Mouse (Mus musculus): Measurements from ENCODE around the gene C1qtnf1. TPM values are rescaled to one million over a fixed set of nuclear protein-coding genes. Genes with fewer than 3 reads are reported as not detected.

The C1qtnf1 gene
- total and polyA plus RNA-seq, 2 experiments from 2014 or later = 5.8 to 7.8 TPM

GRCm38 (mm10) chr11:118430291-118430885, 2.4 kb downstream of the C1qtnf1 start:
- TF ChIP-seq CTCF (IDR thresholded peaks at IDR 0.05; ENCODE audit: low read depth) (no peak), EP300 (IDR thresholded peaks at IDR 0.05; ENCODE audit: low read depth) (no peak)
- Histone ChIP-seq H3K4me1 (ENCODE audit: control insufficient read depth, insufficient read depth) (peaks cover 18% of the 10 kb centered on the region; the same call in 1 of the 2 replicates), H3K27me3 (ENCODE audit: control insufficient read depth, insufficient read depth, low read length) (0 out of 2 replicates have a peak, but pooled peaks cover 12% of the 10 kb centered on the region), H3K36me3 (replicated peaks; ENCODE audit: control insufficient read depth, insufficient read depth, low read length) (no peaks in the 10 kb centered on the region), H3K4me3 (ENCODE audit: low read depth, low read length) (no peak overlapping the region), H3K9ac (replicated peaks; ENCODE audit: low read depth, low read length) (no peak overlapping the region), H3K4me2 (ENCODE audit: low read depth, low read length) (peak overlapping the region; percentile 49), H3K9me3 (replicated peaks; ENCODE audit: control insufficient read depth, low read length) (no peaks in the 10 kb centered on the region), H3K27ac (ENCODE audit: low read depth) (peak overlapping the region; percentile 77)
- 34% methylated on average over 4 of the region's 4 CpGs for WGBS
- no peak for DNase-seq (ENCODE audit: low spot score)
- 0 out of 2 replicates have a peak, but pooled peaks have one; percentile 18 for ATAC-seq (ENCODE audit: insufficient read depth, low read depth)

- Histone ChIP-seq H3K27ac (ENCODE audit: low read depth) (peak overlapping the region; percentile 77), H3K36me3 (replicated peaks; ENCODE audit: control insufficient read depth, insufficient read depth, low read length) (no peaks in the 10 kb centered on the region), H3K4me2 (ENCODE audit: low read depth, low read length) (no peak overlapping the region; the same call in 1 of the 2 replicates), H3K27me3 (ENCODE audit: control insufficient read depth, insufficient read depth, low read length) (0 out of 2 replicates have a peak, but pooled peaks cover 12% of the 10 kb centered on the region), H3K4me1 (ENCODE audit: control insufficient read depth, insufficient read depth) (peaks cover 18% of the 10 kb centered on the region; the same call in 1 of the 2 replicates), H3K9ac (replicated peaks; ENCODE audit: low read depth, low read length) (no peak overlapping the region), H3K9me3 (replicated peaks; ENCODE audit: control insufficient read depth, low read length) (no peaks in the 10 kb centered on the region), H3K4me3 (ENCODE audit: low read depth, low read length) (no peak overlapping the region)
- DNase-seq (ENCODE audit: low spot score) = no peak
- ATAC-seq (ENCODE audit: insufficient read depth, low read depth) = no peak
- no peak for TF ChIP-seq CTCF (IDR thresholded peaks at IDR 0.05; ENCODE audit: low read depth)
- TF ChIP-seq EP300 (IDR thresholded peaks at IDR 0.05; ENCODE audit: low read depth) = no peak
- WGBS = 63% methylated on average over 16 of the region's 16 CpGs
These were observed 3.3 kb downstream of the C1qtnf1 start for GRCm38 (mm10) chr11:118431100-118431948.

GRCm38 (mm10) chr11:118433398-118433868, 5.4 kb downstream of the C1qtnf1 start:
- H3K9me3 ChIP-seq (replicated peaks; ENCODE audit: control insufficient read depth, low read length) = no peaks in the 10 kb centered on the region
- peaks cover 18% of the 10 kb centered on the region; the same call in 1 of the 2 replicates for H3K4me1 ChIP-seq (ENCODE audit: control insufficient read depth, insufficient read depth)
- TF ChIP-seq CTCF (IDR thresholded peaks at IDR 0.05; ENCODE audit: low read depth) (no peak), EP300 (IDR thresholded peaks at IDR 0.05; ENCODE audit: low read depth) (peak; percentile 70; the same call in 1 of the 2 replicates)
- H3K4me3 ChIP-seq (ENCODE audit: low read depth, low read length) = peak overlapping the region; percentile 10; the same call in 1 of the 2 replicates
- no peak overlapping the region for H3K9ac ChIP-seq (replicated peaks; ENCODE audit: low read depth, low read length)
- peak overlapping the region; percentile 50 for H3K4me2 ChIP-seq (ENCODE audit: low read depth, low read length)
- H3K27ac ChIP-seq (ENCODE audit: low read depth) = peak overlapping the region; percentile 75
- no peaks in the 10 kb centered on the region for H3K36me3 ChIP-seq (replicated peaks; ENCODE audit: control insufficient read depth, insufficient read depth, low read length)
- H3K27me3 ChIP-seq (ENCODE audit: control insufficient read depth, insufficient read depth, low read length) = 0 out of 2 replicates have a peak, but pooled peaks cover 6% of the 10 kb centered on the region
- DNase-seq (ENCODE audit: low spot score) (peak; percentile 71), ATAC-seq (ENCODE audit: insufficient read depth, low read depth) (peak; percentile 50)
- 43% methylated on average over 10 of the region's 10 CpGs for WGBS

- Histone ChIP-seq H3K4me1 (ENCODE audit: control insufficient read depth, insufficient read depth) (peaks cover 22% of the 10 kb centered on the region), H3K36me3 (replicated peaks; ENCODE audit: control insufficient read depth, insufficient read depth, low read length) (no peaks in the 10 kb centered on the region), H3K9me3 (replicated peaks; ENCODE audit: control insufficient read depth, low read length) (no peaks in the 10 kb centered on the region), H3K9ac (replicated peaks; ENCODE audit: low read depth, low read length) (peak overlapping the region; percentile 30; the same call in 1 of the 2 replicates), H3K27ac (ENCODE audit: low read depth) (peak overlapping the region; percentile 69), H3K27me3 (ENCODE audit: control insufficient read depth, insufficient read depth, low read length) (0 out of 2 replicates have a peak, but pooled peaks cover 2% of the 10 kb centered on the region), H3K4me2 (ENCODE audit: low read depth, low read length) (peak overlapping the region; percentile 50), H3K4me3 (ENCODE audit: low read depth, low read length) (peak overlapping the region; percentile 10)
- no peak for DNase-seq (ENCODE audit: low spot score)
- no peak for TF ChIP-seq CTCF (IDR thresholded peaks at IDR 0.05; ENCODE audit: low read depth)
- no peak for TF ChIP-seq EP300 (IDR thresholded peaks at IDR 0.05; ENCODE audit: low read depth)
- 28% methylated on average over 13 of the region's 13 CpGs for WGBS
- no peak for ATAC-seq (ENCODE audit: insufficient read depth, low read depth)
These were observed 6.1 kb downstream of the C1qtnf1 start for GRCm38 (mm10) chr11:118434093-118434492.

- H3K9ac ChIP-seq (replicated peaks; ENCODE audit: low read depth, low read length) = no peak overlapping the region
- H3K36me3 ChIP-seq (replicated peaks; ENCODE audit: control insufficient read depth, insufficient read depth, low read length) = no peaks in the 10 kb centered on the region
- H3K27me3 ChIP-seq (ENCODE audit: control insufficient read depth, insufficient read depth, low read length) = no peaks in the 10 kb centered on the region
- no peaks in the 10 kb centered on the region for H3K9me3 ChIP-seq (replicated peaks; ENCODE audit: control insufficient read depth, low read length)
- H3K4me3 ChIP-seq (ENCODE audit: low read depth, low read length) = no peak overlapping the region
- no peak overlapping the region for H3K27ac ChIP-seq (ENCODE audit: low read depth)
- H3K4me1 ChIP-seq (ENCODE audit: control insufficient read depth, insufficient read depth) = peaks cover 14% of the 10 kb centered on the region; the same call in 1 of the 2 replicates
- no peak for DNase-seq (ENCODE audit: low spot score)
- ATAC-seq (ENCODE audit: insufficient read depth, low read depth) = no peak
- TF ChIP-seq EP300 (IDR thresholded peaks at IDR 0.05; ENCODE audit: low read depth) (no peak), CTCF (IDR thresholded peaks at IDR 0.05; ENCODE audit: low read depth) (peak; percentile 26)
- no peak overlapping the region for H3K4me2 ChIP-seq (ENCODE audit: low read depth, low read length)
- 26% methylated on average over 6 of the region's 6 CpGs for WGBS
These were observed 8.5 kb downstream of the C1qtnf1 start for GRCm38 (mm10) chr11:118436471-118436935.
